Mouse (Mus musculus) CH12.LX (cell line): ENCODE results near the gene Prodh2. TPM values are rescaled to one million over a fixed set of nuclear protein-coding genes. Genes with fewer than 3 reads are reported as not detected.
A peak's percentile ranks its signal among the peaks of the same experiment; 100 is the strongest.

Experiments
- DNase-seq: peaks from one replicate; pipeline ENCODE4 v3.0.0-alpha.2; 2013; ENCODE audit errors: extremely low read depth
- H3K27ac ChIP-seq: 2 replicates; pipeline ENCODE4 v1.5.1; 2012; ENCODE audit warnings: low read depth, mild to moderate bottlenecking, control low read depth, moderate library complexity; ENCODE audit not compliant: insufficient read depth
- H3K27me3 ChIP-seq: replicated peaks from 2 replicates; pipeline ENCODE3; 2012; ENCODE audit warnings: inconsistent platforms
- H3K36me3 ChIP-seq, 2 experiments: replicated peaks in 1 of 2; 2 replicates each; pipeline versions ENCODE3 to v1.6.1; 2012; ENCODE audit warnings: inconsistent platforms in 1 of 2, low read length in 1 of 2, mild to moderate bottlenecking in 1 of 2, mixed read lengths in 1 of 2, moderate library complexity in 1 of 2; ENCODE audit not compliant: control insufficient read depth in 1 of 2, insufficient read depth in 1 of 2
- H3K4me1 ChIP-seq, 2 experiments: 2 replicates each; pipeline ENCODE4 v1.6.1; 2012; ENCODE audit warnings: inconsistent platforms in 1 of 2, moderate library complexity in 1 of 2; ENCODE audit not compliant: insufficient read depth in 2 of 2, control insufficient read depth in 1 of 2
- H3K4me2 ChIP-seq: 2 replicates; pipeline ENCODE4 v1.6.1; 2012; ENCODE audit warnings: low read depth, mild to moderate bottlenecking, control low read depth; ENCODE audit not compliant: poor library complexity, insufficient read depth, severe bottlenecking
- H3K4me3 ChIP-seq, 3 experiments: fragments of 150-350 bp in 1 of 3; sonication (generic) in 1 of 3; replicated peaks in 1 of 3; 2 replicates each; pipeline versions ENCODE3 to v1.5.1; 2011 to 2012; ENCODE audit warnings: low read depth in 2 of 3, low read length in 2 of 3, mild to moderate bottlenecking in 2 of 3, moderate library complexity in 2 of 3, control low read depth in 1 of 3, improper control_type of control experiment in 1 of 3, inconsistent platforms in 1 of 3, mixed read lengths in 1 of 3; ENCODE audit not compliant: poor library complexity in 1 of 3
- H3K79me2 ChIP-seq: replicated peaks from 2 replicates; pipeline ENCODE4 v1.6.1; 2012; ENCODE audit warnings: mild to moderate bottlenecking, moderate library complexity; ENCODE audit not compliant: control insufficient read depth, poor library complexity, insufficient read depth, severe bottlenecking; ENCODE audit errors: extremely low read depth
- H3K9ac ChIP-seq: 2 replicates; pipeline ENCODE4 v1.6.1; 2012; ENCODE audit warnings: low read depth, mild to moderate bottlenecking, control low read depth, moderate library complexity; ENCODE audit not compliant: insufficient read depth
- H3K9me3 ChIP-seq: replicated peaks from 2 replicates; pipeline ENCODE3; 2012; ENCODE audit warnings: low read length, inconsistent platforms, mixed read lengths
- BHLHE40 ChIP-seq: IDR thresholded peaks from 2 replicates; pipeline ENCODE4 v1.6.1; 2011; ENCODE audit warnings: mild to moderate bottlenecking, low read depth, low read length, improper control_type of control experiment
- CHD1 ChIP-seq: IDR thresholded peaks from 2 replicates; pipeline ENCODE4 v1.6.1; 2012; ENCODE audit warnings: low read depth, low read length, improper control_type of control experiment, inconsistent platforms
- CHD2 ChIP-seq: IDR thresholded peaks from 2 replicates; pipeline ENCODE4 v1.6.1; 2011; ENCODE audit warnings: low read length, improper control_type of control experiment
- EP300 ChIP-seq: IDR thresholded peaks from 2 replicates; pipeline ENCODE4 v1.6.1; 2011; ENCODE audit warnings: low read length, improper control_type of control experiment
- ETS1 ChIP-seq: conservative IDR thresholded peaks from 2 replicates; pipeline ENCODE4 v1.6.1; 2012; ENCODE audit warnings: low read depth, mild to moderate bottlenecking, inconsistent platforms, low read length, improper control_type of control experiment, moderate library complexity
- GABPA ChIP-seq: IDR thresholded peaks from 2 replicates; pipeline ENCODE4 v1.6.1; 2012; ENCODE audit warnings: low read depth, low read length, improper control_type of control experiment, inconsistent platforms; ENCODE audit not compliant: insufficient replicate concordance
- IRF4 ChIP-seq: IDR thresholded peaks from 2 replicates; pipeline ENCODE4 v1.6.1; 2014; ENCODE audit warnings: low read depth, mild to moderate bottlenecking, inconsistent platforms, low read length, improper control_type of control experiment
- JUN ChIP-seq: IDR thresholded peaks from 2 replicates; pipeline ENCODE4 v1.6.1; 2011; ENCODE audit warnings: low read depth, mild to moderate bottlenecking, low read length, improper control_type of control experiment, moderate library complexity; ENCODE audit not compliant: insufficient read depth
- MAX ChIP-seq: IDR thresholded peaks from 2 replicates; pipeline ENCODE4 v1.6.1; 2011; ENCODE audit warnings: low read length, improper control_type of control experiment
- MEF2A ChIP-seq: IDR thresholded peaks from 2 replicates; pipeline ENCODE4 v1.6.1; 2014; ENCODE audit warnings: low read depth, mild to moderate bottlenecking, inconsistent platforms, low read length, improper control_type of control experiment, borderline replicate concordance
- MXI1 ChIP-seq: IDR thresholded peaks from 2 replicates; pipeline ENCODE4 v1.6.1; 2011; ENCODE audit warnings: mild to moderate bottlenecking, low read depth, low read length, improper control_type of control experiment
- NELFE ChIP-seq: IDR thresholded peaks from 2 replicates; pipeline ENCODE4 v1.6.1; 2011; ENCODE audit warnings: low read depth, low read length, improper control_type of control experiment
- NRF1 ChIP-seq: IDR thresholded peaks from 2 replicates; pipeline ENCODE4 v1.6.1; 2014; ENCODE audit warnings: low read depth, mild to moderate bottlenecking, inconsistent platforms, low read length, improper control_type of control experiment, moderate library complexity
- PAX5 ChIP-seq: IDR thresholded peaks from 2 replicates; pipeline ENCODE4 v1.6.1; 2012; ENCODE audit warnings: low read length, inconsistent platforms, mixed read lengths
- POLR2AphosphoS2 ChIP-seq: IDR thresholded peaks from 2 replicates; pipeline ENCODE4 v1.6.1; 2011; ENCODE audit warnings: low read depth, low read length, improper control_type of control experiment
- TCF12 ChIP-seq: IDR thresholded peaks from 2 replicates; pipeline ENCODE4 v1.6.1; 2014; ENCODE audit warnings: low read depth, mild to moderate bottlenecking, inconsistent platforms, low read length, improper control_type of control experiment
- ZC3H11A ChIP-seq: IDR thresholded peaks from 2 replicates; pipeline ENCODE4 v1.6.1; 2012; ENCODE audit warnings: low read depth, mild to moderate bottlenecking, inconsistent platforms, low read length, improper control_type of control experiment
- ZMIZ1 ChIP-seq: IDR thresholded peaks from 2 replicates; pipeline ENCODE4 v1.6.1; 2012; ENCODE audit warnings: low read depth, mild to moderate bottlenecking, inconsistent platforms, low read length, improper control_type of control experiment
- dilution Hi-C: fragments of 300-500 bp; cut with MboI; formaldehyde crosslinking; loops from 2 replicates; pipeline ENCODE4 v1.14.3; 2020; ENCODE audit warnings: low sequenced_read_pairs; ENCODE audit not compliant: extremely low pct_unique_long_range_greater_than_20kb, extremely low pct_ligation_motif_present
- in situ Hi-C: fragments of 300-500 bp; cut with MboI; formaldehyde crosslinking; loops from 3 replicates; pipeline ENCODE4 v1.14.3; 2019; ENCODE audit warnings: low sequenced_read_pairs, low pct_ligation_motif_present, low pct_unique_long_range_greater_than_20kb, mixed read lengths
- polyA plus RNA-seq: library from polyadenylated mRNA; unstranded; fragments of >175 nt; gene quantifications from 2 replicates; pipeline ENCODE4 v1.2.1, GENCODE M21; 2012; ENCODE audit warnings: low read depth; ENCODE audit not compliant: insufficient read length
- total RNA-seq, 2 experiments: library from RNA; depleted of rRNA; stranded (reverse); fragments of 300-350 nt in 1 of 2; fragments of >200 nt in 1 of 2; gene quantifications; 2 replicates each; pipeline ENCODE4 v1.2.3; 2012 to 2014

Prodh2 gene
- total and polyA plus RNA-seq, 3 experiments: not detected

GRCm38 (mm10) chr7:30457629-30458330 lies 35.6 kb upstream of the Prodh2 start, which contains the start of the genes Kirrel2 and Nphs1:
TSS of gene Kirrel2 (minus strand) at chr7:30457690.
TSS of gene Nphs1 (plus strand) at chr7:30458315.
- no peaks in the 10 kb centered on the region for H3K9me3 ChIP-seq
- H3K27ac ChIP-seq: no peak within 1 kb of the TSS
- DNase-seq: peak; percentile 28
- peaks cover 97% of the 10 kb centered on the region for H3K27me3 ChIP-seq
- 0 out of 2 replicates have a peak, but pooled peaks have one; percentile 34 for TF ChIP-seq IRF4
- peak; percentile 26; the same call in 1 of the 2 replicates for TF ChIP-seq EP300
- TF ChIP-seq ETS1: no peak
- TF ChIP-seq, all 38 proteins: peak for 2
- dilution Hi-C loops (no loop called here), in situ Hi-C loops (no loop called here)
- Histone ChIP-seq H3K4me1 (peaks cover 16 to 31% of the 10 kb centered on the region in 2 experiments), H3K4me3 (no peak within 1 kb of the TSS), H3K79me2 (no peaks in the 10 kb centered on the region), H3K9ac (no peak within 1 kb of the TSS), H3K4me2 (peak within 1 kb of the TSS; percentile 39; the same call in 1 of the 2 replicates), H3K36me3 (no peaks in the 10 kb centered on the region)

- no peaks in the 10 kb centered on the region for H3K36me3 ChIP-seq
- peaks cover 96% of the 10 kb centered on the region for H3K27me3 ChIP-seq
- no peak overlapping the region for H3K27ac ChIP-seq
- no peaks in the 10 kb centered on the region for H3K9me3 ChIP-seq
- peaks cover 3 to 17% of the 10 kb centered on the region in 2 experiments; a peak in 2 of 4 replicates for H3K4me1 ChIP-seq
- no peak overlapping the region for H3K4me3 ChIP-seq
- dilution Hi-C loops: no loop called here
- H3K4me2 ChIP-seq: no peak overlapping the region
- TF ChIP-seq NELFE: no peak
- TF ChIP-seq MEF2A: no peak
- no peak for TF ChIP-seq JUN
- no peak for TF ChIP-seq MAX
- no peaks in the 10 kb centered on the region for H3K79me2 ChIP-seq
- in situ Hi-C loops: no loop called here
- no peak overlapping the region for H3K9ac ChIP-seq
- no peak for DNase-seq
Observed at GRCm38 (mm10) chr7:30459484-30459883, 33.9 kb upstream of the Prodh2 start.

- no peak overlapping the region for H3K4me2 ChIP-seq
- H3K4me1 ChIP-seq: no peaks in the 10 kb centered on the region
- H3K79me2 ChIP-seq: no peaks in the 10 kb centered on the region
- H3K27ac ChIP-seq: no peak overlapping the region
- no peaks in the 10 kb centered on the region for H3K9me3 ChIP-seq
- no peak for DNase-seq
- no peak overlapping the region for H3K9ac ChIP-seq
- dilution Hi-C loops: no loop called here
- no peaks in the 10 kb centered on the region for H3K36me3 ChIP-seq
- in situ Hi-C loops: no loop called here
- H3K4me3 ChIP-seq: no peak overlapping the region
- H3K27me3 ChIP-seq: peaks cover 94% of the 10 kb centered on the region
- no peak for TF ChIP-seq IRF4
- no peak for TF ChIP-seq MAX
- no peak for TF ChIP-seq ZC3H11A
- TF ChIP-seq TCF12: no peak
- no peak for TF ChIP-seq NRF1
- no peak for TF ChIP-seq BHLHE40
- no peak for TF ChIP-seq GABPA
- no peak for TF ChIP-seq POLR2AphosphoS2
- TF ChIP-seq EP300: no peak
- no peak for TF ChIP-seq PAX5
- TF ChIP-seq MXI1: no peak
- no peak for TF ChIP-seq ZMIZ1
- TF ChIP-seq CHD1: no peak
- no peak for TF ChIP-seq CHD2
- no peak for TF ChIP-seq MEF2A
Observed at GRCm38 (mm10) chr7:30463568-30463967, 29.9 kb upstream of the Prodh2 start.
